Mouse (Mus musculus): ENCODE measurements at regions not wholly inside any gene's neighbourhood (a gene's known extent, or its start where the extent isn't known, plus 50 kb on each side); places are given as distances from the start of the nearest gene placed in this dataset.

- intact Hi-C loops (cut with DNase I), result no loop called here
- H3K4me3 ChIP-seq, result no peak overlapping the region
- no peak overlapping the region for H3K27ac ChIP-seq
- peak; percentile 25; the same call in 1 of the 2 replicates for TF ChIP-seq CTCF (IDR thresholded peaks at IDR 0.05)
- no peak for DNase-seq
Observed at GRCm38 (mm10) chr13:57277076-57277475, 381.3 kb upstream of the Trpc7 start.

- DNase-seq, result no peak
- H3K27ac ChIP-seq, result no peak overlapping the region
- H3K4me3 ChIP-seq, result no peak overlapping the region
- no peak for TF ChIP-seq CTCF (IDR thresholded peaks at IDR 0.05)
- intact Hi-C loops (cut with DNase I), result no loop called here
Observed at GRCm38 (mm10) chr13:57275871-57276270, 380.1 kb upstream of the Trpc7 start.

GRCm38 (mm10) chr13:57273593-57273992, 377.8 kb upstream of the Trpc7 start:
- intact Hi-C loops (cut with DNase I), result no loop called here
- Histone ChIP-seq H3K4me3 (no peak overlapping the region), H3K27ac (no peak overlapping the region)
- TF ChIP-seq CTCF (IDR thresholded peaks at IDR 0.05), result no peak
- DNase-seq, result no peak

GRCm38 (mm10) chr13:57269614-57270013, 373.8 kb upstream of the Trpc7 start:
- no peak overlapping the region for H3K27ac ChIP-seq
- peak; percentile 23 for DNase-seq
- no peak overlapping the region for H3K4me3 ChIP-seq
- TF ChIP-seq CTCF (IDR thresholded peaks at IDR 0.05), result peak; percentile 73
- intact Hi-C loops (cut with DNase I), result no loop called here

GRCm38 (mm10) chr13:57259920-57260319, 364.1 kb upstream of the Trpc7 start:
- intact Hi-C loops (cut with DNase I), result loop anchor here (1.0 to 5.0 kb wide), 2 partner anchors 453 to 783 kb away; no protein-coding TSS in a partner anchor
- H3K4me3 ChIP-seq, result no peak overlapping the region
- DNase-seq, result peak; percentile 72
- no peak overlapping the region for H3K27ac ChIP-seq
- TF ChIP-seq CTCF (IDR thresholded peaks at IDR 0.05), result peak; percentile 93

GRCm38 (mm10) chr13:57259474-57259873, 363.7 kb upstream of the Trpc7 start:
- Histone ChIP-seq H3K4me3 (no peak overlapping the region), H3K27ac (no peak overlapping the region)
- intact Hi-C loops (cut with DNase I), result no loop called here
- DNase-seq, result no peak
- TF ChIP-seq CTCF (IDR thresholded peaks at IDR 0.05), result no peak

- intact Hi-C loops (cut with DNase I), result no loop called here
- TF ChIP-seq CTCF (IDR thresholded peaks at IDR 0.05), result no peak
Observed at GRCm38 (mm10) chr13:57255920-57256319, 360.1 kb upstream of the Trpc7 start.

GRCm38 (mm10) chr13:57249851-57250250, 354.1 kb upstream of the Trpc7 start:
- DNase-seq, result no peak
- no peak overlapping the region for H3K27ac ChIP-seq

More at GRCm38 (mm10) chr13:57255920-57256319, 360.1 kb upstream of the Trpc7 start:
- DNase-seq, result no peak
- H3K27ac ChIP-seq, result no peak overlapping the region
- no peak overlapping the region for H3K4me3 ChIP-seq

GRCm38 (mm10) chr13:57249401-57249800, 353.6 kb upstream of the Trpc7 start:
- Histone ChIP-seq H3K27ac (no peak overlapping the region), H3K4me3 (no peak overlapping the region)
- TF ChIP-seq CTCF (IDR thresholded peaks at IDR 0.05), result no peak
- no peak for DNase-seq
- intact Hi-C loops (cut with DNase I), result no loop called here

More at GRCm38 (mm10) chr13:57249851-57250250, 354.1 kb upstream of the Trpc7 start:
- no peak overlapping the region for H3K4me3 ChIP-seq
- intact Hi-C loops (cut with DNase I), result no loop called here
- TF ChIP-seq CTCF (IDR thresholded peaks at IDR 0.05), result no peak

- intact Hi-C loops (cut with DNase I), result no loop called here
- H3K4me3 ChIP-seq, result 0 out of 2 replicates have a peak overlapping the region, but pooled peaks have one; percentile 15
- no peak overlapping the region for H3K27ac ChIP-seq
- DNase-seq, result peak; percentile 34
- TF ChIP-seq CTCF (IDR thresholded peaks at IDR 0.05), result no peak
Observed at GRCm38 (mm10) chr13:57246238-57246963, 350.6 kb upstream of the Trpc7 start.

GRCm38 (mm10) chr13:57236917-57237316, 341.1 kb upstream of the Trpc7 start:
- Histone ChIP-seq H3K4me3 (no peak overlapping the region), H3K27ac (no peak overlapping the region)
- DNase-seq, result no peak
- TF ChIP-seq CTCF (IDR thresholded peaks at IDR 0.05), result no peak
- intact Hi-C loops (cut with DNase I), result no loop called here

- no peak for TF ChIP-seq CTCF (IDR thresholded peaks at IDR 0.05)
- intact Hi-C loops (cut with DNase I), result no loop called here
- DNase-seq, result no peak
- Histone ChIP-seq H3K4me3 (no peak overlapping the region), H3K27ac (no peak overlapping the region)
Observed at GRCm38 (mm10) chr13:57236211-57236610, 340.4 kb upstream of the Trpc7 start.

GRCm38 (mm10) chr13:57232906-57233305, 337.1 kb upstream of the Trpc7 start:
- no peak for TF ChIP-seq CTCF (IDR thresholded peaks at IDR 0.05)
- no peak overlapping the region for H3K27ac ChIP-seq
- H3K4me3 ChIP-seq, result no peak overlapping the region
- no peak for DNase-seq
- intact Hi-C loops (cut with DNase I), result no loop called here

GRCm38 (mm10) chr13:57231666-57232065, 335.9 kb upstream of the Trpc7 start:
- intact Hi-C loops (cut with DNase I), result no loop called here
- no peak for TF ChIP-seq CTCF (IDR thresholded peaks at IDR 0.05)
- Histone ChIP-seq H3K27ac (no peak overlapping the region), H3K4me3 (no peak overlapping the region)
- DNase-seq, result no peak
